Comparison of ENCODE assay signal across 16 mouse cellular contexts in the genomic region with DNA sequence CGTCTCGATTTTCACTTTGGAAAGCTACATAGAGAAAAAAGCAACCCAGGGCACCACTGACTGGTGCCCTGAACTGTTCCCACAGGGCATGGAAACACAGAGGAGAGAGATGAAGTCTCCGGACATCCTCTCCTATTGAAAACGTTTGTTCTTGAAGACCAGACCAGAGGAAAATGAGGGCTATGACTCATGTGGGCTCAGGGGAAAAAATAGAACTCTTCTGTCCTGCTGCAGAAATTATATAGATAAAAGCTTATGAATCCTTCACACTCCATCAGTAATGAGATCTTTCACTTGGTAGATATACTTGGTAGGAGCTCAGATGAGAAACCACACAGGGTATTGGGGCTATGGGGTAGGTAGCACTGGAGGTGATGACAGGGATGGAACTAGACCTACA.
DNase-seq lines count a peak whose midpoint lies in the region; ATAC-seq lines count a peak whose summit lies in the region.
"Had no signal": no experiment of that assay in that cellular context is flagged by ENCODE, and none has a peak within 500 bp of the region (broad histone marks: within the 10 kb centered on the region; RNA-seq: fewer than 3 reads in every experiment).

No protein-coding gene starts in this region.

- peak; percentile 67; the same call in 1 of the 2 replicates for ATAC-seq in frontal cortex, adult (ENCODE audit: low TSS enrichment)
- ATAC-seq: forebrain, embryonic 14.5 days; forebrain, embryonic 16.5 days had no signal

- no peak for DNase-seq in frontal cortex, postnatal 10 days (ENCODE audit: low spot score in 2 of 2)
- peak; percentile 32 for DNase-seq in 416B (ENCODE audit: low read depth)
- peak; percentile 27 for DNase-seq in telencephalon, adult 2 months (ENCODE audit: low read depth, low spot score)
- no peak for DNase-seq in ovary, postnatal 14 days (ENCODE audit: low spot score)
- DNase-seq: adrenal gland, adult 2 months; adrenal gland, postnatal 10 days; adrenal gland, postnatal 25 days; cerebellum, adult 18-20 months; cerebellum, adult 8-10 months; cerebellum, adult 9-11 months; cerebellum, postnatal 14 days; cerebellum, postnatal 36 days; embryo, embryonic 11 days had no signal

Comparison
In these comparisons a context has a peak if more than half of its experiments do, and no peak if none do; other contexts are left out.
1. DNase-seq: peak in 416B (single experiment) and telencephalon, adult 2 months (single experiment); none in frontal cortex, postnatal 10 days (0 of 2) and ovary, postnatal 14 days (single experiment).